Mouse (Mus musculus) cerebellum, adult 9-11 months (tissue): ENCODE measurements around the gene Ppp1r10.
A peak's percentile ranks its signal among the peaks of the same experiment; 100 is the strongest.

ENCODE experiments used
- DNase-seq: peaks from one replicate; pipeline ENCODE4 v3.0.0; 2022

Gene Ppp1r10

DNA sequence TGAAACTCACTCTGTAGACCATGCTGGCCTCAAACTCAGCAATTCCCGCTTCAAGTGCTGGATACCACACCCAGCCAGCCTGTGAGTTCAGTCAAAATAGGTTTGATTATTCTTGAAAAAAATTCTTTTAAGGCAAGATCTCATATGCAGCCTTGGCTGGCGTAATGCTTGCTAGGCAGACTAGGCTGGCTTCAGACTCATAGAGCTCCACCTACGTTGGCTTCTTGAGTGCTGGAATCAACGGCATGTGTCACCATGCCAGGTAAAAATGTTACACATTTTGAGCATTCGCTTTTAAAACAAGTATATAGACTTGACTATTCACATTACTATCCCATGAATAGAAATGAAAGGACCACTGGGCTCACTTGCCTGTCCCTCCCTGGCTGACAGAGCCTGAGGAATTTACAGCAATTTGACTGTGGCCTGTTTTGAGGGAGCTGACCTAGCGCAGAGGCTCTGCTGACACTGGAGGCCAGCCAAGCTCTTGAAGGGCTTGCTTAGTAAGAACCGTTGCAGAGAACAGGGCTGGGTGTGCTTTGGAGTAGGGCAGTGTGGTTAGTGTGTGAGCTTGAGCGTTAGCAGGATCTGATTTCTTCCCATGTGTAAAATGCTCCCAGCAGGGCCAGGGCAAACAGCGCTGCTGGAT, 12.8 kb upstream of the Ppp1r10 start:
- DNase-seq, result no peak

- DNase-seq, result no peak
Observed at GRCm38 (mm10) chr17:35903992-35904355, 12.3 kb upstream of the Ppp1r10 start.

DNA sequence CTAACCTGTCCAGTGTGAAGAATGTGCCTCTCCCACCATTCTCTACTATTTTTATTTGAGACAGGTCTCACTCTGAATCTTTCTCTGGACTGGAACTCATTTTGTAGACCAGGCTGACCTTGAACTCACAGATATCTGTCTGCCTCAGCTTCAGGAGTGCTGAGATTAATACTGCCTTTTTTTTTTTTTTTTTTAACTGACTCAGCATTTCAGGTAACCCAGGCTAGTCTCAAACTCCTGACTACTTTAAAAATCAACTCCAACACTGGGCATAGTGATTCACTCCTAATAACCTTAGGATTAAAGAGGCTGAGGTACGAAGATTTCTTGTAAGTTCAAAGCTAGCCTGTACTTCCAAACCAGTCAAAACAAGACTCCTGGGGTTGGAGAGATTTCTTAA, 10.6 kb upstream of the Ppp1r10 start:
- DNase-seq, result no peak

GRCm38 (mm10) chr17:35907609-35908008, 8.6 kb upstream of the Ppp1r10 start:
- DNase-seq, result no peak

- DNase-seq, result no peak
Observed at GRCm38 (mm10) chr17:35909186-35909918, 6.9 kb upstream of the Ppp1r10 start.

GRCm38 (mm10) chr17:35909919-35910369, 6.3 kb upstream of the Ppp1r10 start, which contains the start of gene Atat1:
Gene Atat1 (minus strand): TSS chr17:35910075.
- DNase-seq, result peak; percentile 91

DNA sequence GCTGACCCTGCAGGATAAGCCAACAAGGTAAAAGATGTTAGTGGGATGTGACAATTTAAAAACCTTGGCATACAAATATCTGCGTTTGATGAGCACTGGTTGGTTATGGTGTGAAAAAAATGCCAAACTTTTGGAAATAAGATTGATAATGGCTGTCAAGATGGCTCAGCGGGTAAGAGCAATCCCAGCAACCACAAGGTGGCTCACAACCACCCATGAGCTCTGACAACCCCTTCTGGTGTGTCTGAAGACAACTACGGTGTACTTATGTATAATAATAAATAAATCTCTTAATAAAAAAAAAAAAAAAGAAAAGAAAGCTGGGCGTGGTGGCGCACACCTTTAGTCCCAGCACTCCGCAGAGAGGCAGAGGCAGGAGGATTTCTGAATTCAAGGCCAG, 1.3 kb upstream of the Ppp1r10 start:
- DNase-seq, result peak; percentile 52

GRCm38 (mm10) chr17:35915538-35916296, 517 bp upstream of the Ppp1r10 start:
- peak; percentile 69 for DNase-seq

DNA sequence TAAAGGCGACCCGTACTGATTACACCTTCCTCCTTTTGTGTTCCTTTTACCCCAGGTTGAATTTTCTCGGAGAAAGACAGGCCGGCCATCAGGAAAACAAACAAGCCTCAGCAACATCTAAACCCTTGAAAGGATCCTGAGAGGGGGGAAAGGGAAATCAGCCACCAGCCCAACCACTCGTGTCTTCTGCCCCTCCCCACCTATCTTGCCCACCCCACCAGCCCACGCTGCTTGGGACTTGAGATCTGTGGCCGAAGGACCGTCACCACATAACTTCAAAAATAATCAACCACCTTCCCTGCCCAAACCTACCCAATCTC, 869 bp downstream of the Ppp1r10 start:
- DNase-seq, result no peak

DNA sequence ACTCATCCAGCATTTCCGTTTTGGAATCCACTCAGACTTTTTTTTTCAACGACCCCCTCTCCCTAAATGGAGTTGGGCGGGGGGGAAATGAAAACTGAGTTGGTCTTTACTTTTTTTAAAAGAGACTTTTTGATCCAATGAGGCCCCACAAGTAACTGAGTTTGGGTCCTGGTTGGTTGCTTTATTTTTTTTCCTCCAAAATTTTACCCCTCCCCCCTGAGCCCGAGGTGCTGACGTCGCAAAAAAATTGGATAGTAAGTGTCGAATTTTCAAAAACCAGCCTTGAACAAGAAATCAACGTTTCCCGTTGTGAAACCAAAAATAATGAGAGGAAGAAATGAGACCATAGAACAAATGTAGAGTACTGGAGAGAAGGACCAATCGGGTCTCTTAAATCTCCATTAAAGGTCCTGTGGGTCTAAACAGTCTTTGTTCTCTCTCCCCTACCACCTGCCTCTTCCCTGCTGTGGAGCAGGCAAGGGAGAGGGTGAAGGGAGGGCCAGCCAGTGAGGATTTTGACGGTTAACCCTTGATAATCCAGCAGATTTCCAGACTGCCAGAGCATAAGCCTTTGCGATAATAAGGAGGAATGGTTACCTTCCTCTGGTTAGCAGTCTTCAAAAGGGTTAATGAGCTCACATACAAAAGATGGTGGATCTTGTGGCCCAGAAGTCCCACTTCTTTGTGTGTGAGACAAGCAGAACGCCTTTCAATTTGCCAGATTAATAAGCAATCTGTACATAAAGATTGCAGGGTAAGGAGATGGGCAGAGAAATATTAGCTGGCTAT, 1.4 kb downstream of the Ppp1r10 start:
- DNase-seq, result peak; percentile 88

GRCm38 (mm10) chr17:35918276-35919059, 2.2 kb downstream of the Ppp1r10 start:
- DNase-seq, result peak; percentile 76

DNA sequence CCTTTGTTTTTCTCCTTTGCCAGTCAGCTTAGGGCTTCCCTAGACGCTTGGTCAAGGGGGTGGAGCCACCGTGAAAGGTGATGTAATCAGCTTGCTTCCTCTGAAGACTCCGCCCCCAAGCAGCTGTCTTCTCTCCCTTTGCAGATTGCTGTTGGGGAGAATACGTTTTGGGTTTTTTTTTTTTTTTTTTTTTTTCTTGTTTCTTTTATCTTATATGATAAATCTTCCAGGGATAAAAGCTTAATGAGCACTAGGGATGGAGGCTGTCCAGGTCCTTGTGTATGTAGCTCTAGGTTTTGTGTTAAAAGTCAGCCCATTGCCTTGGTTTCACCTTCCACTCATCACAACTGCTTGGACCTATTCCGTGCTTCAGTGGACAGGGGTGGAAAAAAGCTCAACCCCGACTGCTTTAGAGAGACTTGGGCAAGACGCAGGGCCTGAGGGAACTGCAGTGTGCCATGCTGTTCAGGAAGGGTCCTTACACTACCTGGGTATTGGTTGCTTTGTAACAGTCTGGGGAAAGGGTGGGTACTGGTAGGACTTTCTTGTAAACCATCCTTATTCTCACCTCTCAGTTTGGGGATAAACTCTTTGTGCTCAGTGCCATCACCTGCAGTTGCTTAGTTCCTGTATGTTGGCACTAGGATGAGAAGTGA, 3.0 kb downstream of the Ppp1r10 start:
- peak; percentile 98 for DNase-seq

- DNase-seq, result peak; percentile 54
Observed at GRCm38 (mm10) chr17:35919864-35920301, 3.6 kb downstream of the Ppp1r10 start.

DNA sequence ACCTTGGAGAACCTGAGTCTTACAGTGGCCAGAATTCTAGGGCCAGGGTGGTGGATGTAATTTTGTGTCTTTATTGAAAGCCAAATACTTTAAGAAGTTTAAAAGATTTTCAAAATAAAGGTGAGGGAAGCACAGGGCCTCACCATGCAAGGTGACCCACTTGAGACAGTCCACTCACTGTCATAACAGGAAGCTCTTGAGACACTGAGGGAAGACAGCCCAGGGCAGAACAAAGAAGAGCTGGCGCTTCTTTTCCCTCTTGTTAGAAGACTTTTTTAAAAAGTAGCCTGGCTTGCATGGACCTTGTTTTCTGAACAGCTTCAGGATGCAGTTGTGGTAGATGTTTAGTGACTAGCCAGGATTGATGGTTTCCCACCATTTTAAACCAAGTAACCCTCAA, 4.2 kb downstream of the Ppp1r10 start:
- no peak for DNase-seq

GRCm38 (mm10) chr17:35920862-35921562, 4.8 kb downstream of the Ppp1r10 start:
- peak; percentile 58 for DNase-seq

- DNase-seq, result peak; percentile 5
Observed at GRCm38 (mm10) chr17:35921710-35922109, 5.5 kb downstream of the Ppp1r10 start.

DNA sequence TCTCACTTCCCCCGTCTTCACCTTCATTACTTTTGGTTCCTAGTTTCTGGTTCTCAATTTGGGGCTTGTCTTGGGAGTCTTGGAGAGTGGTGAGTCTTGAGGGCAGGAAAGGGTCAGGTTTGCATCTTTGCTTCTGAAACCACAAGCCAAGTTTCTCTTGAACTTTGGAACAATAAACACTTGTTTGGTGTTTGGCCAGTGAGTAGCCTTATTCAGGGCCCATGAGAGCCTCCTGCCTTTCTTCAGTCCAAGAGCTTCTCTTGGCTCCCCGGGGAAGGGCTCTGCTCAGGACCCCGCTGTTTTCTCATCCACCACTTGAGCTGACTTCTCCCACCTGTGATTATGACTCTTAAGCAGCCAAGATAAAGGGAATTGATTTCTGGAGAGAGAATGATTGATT, 6.3 kb downstream of the Ppp1r10 start:
- DNase-seq, result peak; percentile 29

DNA sequence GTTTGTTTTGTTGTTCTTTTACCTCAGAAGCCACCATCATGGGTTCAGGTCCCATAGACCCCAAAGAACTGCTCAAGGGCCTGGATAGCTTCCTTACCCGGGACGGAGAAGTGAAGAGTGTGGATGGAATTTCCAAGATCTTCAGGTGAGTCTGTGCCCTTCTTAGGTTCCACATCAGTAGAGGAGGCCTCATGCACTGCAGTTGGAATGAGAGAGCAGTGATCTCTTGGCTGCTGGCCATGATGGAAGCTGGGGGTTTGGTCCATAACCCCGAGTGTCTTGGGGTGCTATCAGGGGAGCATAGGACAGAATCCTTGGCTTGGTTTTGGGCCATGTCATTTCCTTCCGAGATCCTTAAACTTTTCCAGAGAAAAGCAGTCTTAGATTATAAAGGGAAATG, 7.0 kb downstream of the Ppp1r10 start:
- DNase-seq, result peak; percentile 31

DNA sequence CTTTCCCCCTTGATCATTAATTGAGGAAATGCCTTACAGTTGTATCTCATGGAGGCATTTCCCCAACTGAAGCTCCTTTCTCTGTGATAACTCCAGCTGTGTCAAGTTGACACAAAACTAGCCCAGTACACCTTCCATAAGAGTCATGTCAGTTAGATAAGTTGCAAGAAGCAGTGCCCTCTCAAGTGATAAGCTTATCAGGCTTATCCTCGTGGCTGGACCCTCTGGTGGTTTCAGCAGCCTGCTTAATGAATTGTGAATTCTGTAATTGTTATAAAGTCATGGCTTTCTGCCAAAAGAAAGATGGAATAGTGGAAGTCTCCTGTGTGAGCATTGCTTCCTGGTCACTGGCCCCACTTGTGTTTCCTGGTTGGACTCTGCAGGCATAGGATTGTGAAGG, 11.2 kb downstream of the Ppp1r10 start:
- peak; percentile 1 for DNase-seq

GRCm38 (mm10) chr17:35929534-35929933, 13.3 kb downstream of the Ppp1r10 start:
- DNase-seq, result peak; percentile 1

GRCm38 (mm10) chr17:35930627-35931026, 14.4 kb downstream of the Ppp1r10 start:
- DNase-seq, result peak; percentile 9
